Mouse (Mus musculus) midbrain, embryonic 11.5 days (tissue): ENCODE measurements at regions not wholly inside any gene's neighbourhood (a gene's known extent, or its start where the extent isn't known, plus 50 kb on each side); places are given as distances from the start of the nearest gene placed in this dataset.

Experiments
- ATAC-seq: fragments of 200-750 bp; cut with Nextera tagmentation; 2 replicates; pipeline ENCODE4 v1.8.0; 2017; ENCODE audit warnings: moderate TSS enrichment, moderate library complexity; ENCODE audit not compliant: low FRiP score
- DNase-seq: peaks from one replicate; pipeline ENCODE4 v3.0.0; 2015; ENCODE audit warnings: low spot score; ENCODE audit errors: missing footprints
- H3K27ac ChIP-seq: fragments of 300-500 bp; sonication (generic); 2 replicates; pipeline ENCODE4 v1.5.1; 2014; ENCODE audit warnings: low read depth, low read length
- H3K27me3 ChIP-seq: fragments of 300-500 bp; sonication (generic); 2 replicates; pipeline ENCODE4 v1.6.1; 2014; ENCODE audit warnings: mild to moderate bottlenecking, low read length, moderate library complexity, mixed read lengths; ENCODE audit not compliant: control insufficient read depth, insufficient read depth
- H3K36me3 ChIP-seq: fragments of 300-500 bp; sonication (generic); 2 replicates; pipeline ENCODE4 v1.6.1; 2014; ENCODE audit warnings: mild to moderate bottlenecking, low read length, moderate library complexity, mixed read lengths; ENCODE audit not compliant: control insufficient read depth, insufficient read depth
- H3K4me1 ChIP-seq: fragments of 300-500 bp; sonication (generic); 2 replicates; pipeline ENCODE4 v1.6.1; 2014; ENCODE audit warnings: low read length; ENCODE audit not compliant: control insufficient read depth, insufficient read depth
- H3K4me2 ChIP-seq: fragments of 300-500 bp; sonication (generic); 2 replicates; pipeline ENCODE4 v1.6.1; 2014; ENCODE audit warnings: mild to moderate bottlenecking, moderate library complexity
- H3K4me3 ChIP-seq: fragments of 300-500 bp; sonication (generic); 2 replicates; pipeline ENCODE4 v1.5.1; 2014; ENCODE audit warnings: low read depth, low read length
- H3K9ac ChIP-seq: fragments of 300-500 bp; sonication (generic); 2 replicates; pipeline ENCODE4 v1.6.1; 2014; ENCODE audit warnings: low read length
- H3K9me3 ChIP-seq: fragments of 300-500 bp; sonication (generic); 2 replicates; pipeline ENCODE4 v1.6.1; 2016; ENCODE audit warnings: low read length; ENCODE audit not compliant: control insufficient read depth
- WGBS: fragments of 180-500 bp; shearing (Covaris S2); extraction: QIAGEN DNeasy Blood & Tissue Kit; methylation state at CpG from one replicate; pipeline ENCODE4 v1.1.7; 2014; 5-methylcytosine and 5-hydroxymethylcytosine counted together

- H3K9ac ChIP-seq = no peak overlapping the region
- no peak for DNase-seq
- 80% methylated on average over 7 of the region's 7 CpGs for WGBS
- no peak overlapping the region for H3K27ac ChIP-seq
- H3K4me1 ChIP-seq = peaks cover 11% of the 10 kb centered on the region
- no peaks in the 10 kb centered on the region; the same call in 1 of the 2 replicates for H3K27me3 ChIP-seq
- no peaks in the 10 kb centered on the region for H3K36me3 ChIP-seq
- no peak overlapping the region for H3K4me2 ChIP-seq
- H3K9me3 ChIP-seq = no peaks in the 10 kb centered on the region
- H3K4me3 ChIP-seq = no peak overlapping the region
- ATAC-seq = no peak
Measured at GRCm38 (mm10) chr4:95157653-95158430, 105.8 kb upstream of the Jun start.

- Histone ChIP-seq H3K4me1 (peaks cover 8% of the 10 kb centered on the region), H3K9me3 (no peaks in the 10 kb centered on the region), H3K4me2 (no peak overlapping the region), H3K4me3 (no peak overlapping the region), H3K36me3 (no peaks in the 10 kb centered on the region), H3K27ac (no peak overlapping the region), H3K9ac (no peak overlapping the region), H3K27me3 (no peaks in the 10 kb centered on the region; the same call in 1 of the 2 replicates)
- DNase-seq (no peak), ATAC-seq (no peak)
- 81% methylated on average over 6 of the region's 6 CpGs for WGBS
Measured at GRCm38 (mm10) chr4:95158632-95159424, 106.8 kb upstream of the Jun start.

- Histone ChIP-seq H3K36me3 (no peaks in the 10 kb centered on the region), H3K27me3 (no peaks in the 10 kb centered on the region; the same call in 1 of the 2 replicates), H3K4me3 (no peak overlapping the region), H3K27ac (no peak overlapping the region), H3K9ac (no peak overlapping the region), H3K9me3 (no peaks in the 10 kb centered on the region), H3K4me2 (no peak overlapping the region), H3K4me1 (peaks cover 4% of the 10 kb centered on the region; the same call in 1 of the 2 replicates)
- 85% methylated on average over 4 of the region's 4 CpGs for whole genome bisulfite sequencing
- no peak for DNase-seq
- ATAC-seq = no peak
Measured at GRCm38 (mm10) chr4:95159821-95160220, 107.8 kb upstream of the Jun start.

- DNase-seq (peak; percentile 84), ATAC-seq (no peak)
- Histone ChIP-seq H3K27ac (no peak overlapping the region), H3K4me1 (peaks cover 4% of the 10 kb centered on the region; the same call in 1 of the 2 replicates), H3K27me3 (no peaks in the 10 kb centered on the region; the same call in 1 of the 2 replicates), H3K9me3 (no peaks in the 10 kb centered on the region), H3K9ac (peak overlapping the region; percentile 84; the same call in 1 of the 2 replicates), H3K36me3 (no peaks in the 10 kb centered on the region), H3K4me3 (peak overlapping the region; percentile 52; the same call in 1 of the 2 replicates), H3K4me2 (peak overlapping the region; percentile 79)
- WGBS = 89% methylated on average over 3 of the region's 3 CpGs
Measured at GRCm38 (mm10) chr4:95160465-95160864, 108.4 kb upstream of the Jun start.

GRCm38 (mm10) chr4:95160912-95161669 is 109.1 kb upstream of the Jun start:
- Histone ChIP-seq H3K9ac (peak overlapping the region; percentile 84), H3K9me3 (no peaks in the 10 kb centered on the region), H3K4me3 (peak overlapping the region; percentile 52), H3K27ac (peak overlapping the region; percentile 68), H3K4me2 (peak overlapping the region; percentile 79), H3K27me3 (no peaks in the 10 kb centered on the region; the same call in 1 of the 2 replicates), H3K4me1 (peaks cover 4% of the 10 kb centered on the region; the same call in 1 of the 2 replicates), H3K36me3 (no peaks in the 10 kb centered on the region)
- peak; percentile 97 for DNase-seq
- WGBS = 2% methylated on average over 53 of the region's 53 CpGs
- ATAC-seq = peak; percentile 95

- peak overlapping the region; percentile 79 for H3K4me2 ChIP-seq
- no peaks in the 10 kb centered on the region; the same call in 1 of the 2 replicates for H3K27me3 ChIP-seq
- 24% methylated on average over 7 of the region's 7 CpGs for WGBS
- H3K4me3 ChIP-seq = peak overlapping the region; percentile 52
- H3K9me3 ChIP-seq = no peaks in the 10 kb centered on the region
- DNase-seq (no peak), ATAC-seq (peak; percentile 47)
- H3K9ac ChIP-seq = peak overlapping the region; percentile 84
- H3K36me3 ChIP-seq = no peaks in the 10 kb centered on the region
- peak overlapping the region; percentile 68 for H3K27ac ChIP-seq
- peaks cover 4% of the 10 kb centered on the region; the same call in 1 of the 2 replicates for H3K4me1 ChIP-seq
Measured at GRCm38 (mm10) chr4:95161670-95162020, 109.6 kb upstream of the Jun start.

GRCm38 (mm10) chr4:95162386-95163090 is 110.5 kb upstream of the Jun start:
- Histone ChIP-seq H3K27ac (no peak overlapping the region), H3K36me3 (no peaks in the 10 kb centered on the region), H3K4me1 (no peaks in the 10 kb centered on the region), H3K9me3 (no peaks in the 10 kb centered on the region), H3K4me3 (no peak overlapping the region), H3K4me2 (no peak overlapping the region), H3K9ac (no peak overlapping the region), H3K27me3 (no peaks in the 10 kb centered on the region; the same call in 1 of the 2 replicates)
- WGBS = 80% methylated on average over 9 of the region's 9 CpGs
- no peak for DNase-seq
- no peak for ATAC-seq

GRCm38 (mm10) chr4:95163403-95163802 is 111.4 kb upstream of the Jun start:
- WGBS = 84% methylated on average over 4 of the region's 4 CpGs
- no peak for DNase-seq
- no peaks in the 10 kb centered on the region for H3K4me1 ChIP-seq
- H3K27me3 ChIP-seq = no peaks in the 10 kb centered on the region; the same call in 1 of the 2 replicates
- no peak overlapping the region for H3K9ac ChIP-seq
- H3K27ac ChIP-seq = no peak overlapping the region
- no peaks in the 10 kb centered on the region for H3K36me3 ChIP-seq
- no peak for ATAC-seq
- H3K9me3 ChIP-seq = no peaks in the 10 kb centered on the region
- H3K4me2 ChIP-seq = no peak overlapping the region
- no peak overlapping the region for H3K4me3 ChIP-seq
